10 mouse cellular contexts compared by ENCODE assay signal in the genomic region with DNA sequence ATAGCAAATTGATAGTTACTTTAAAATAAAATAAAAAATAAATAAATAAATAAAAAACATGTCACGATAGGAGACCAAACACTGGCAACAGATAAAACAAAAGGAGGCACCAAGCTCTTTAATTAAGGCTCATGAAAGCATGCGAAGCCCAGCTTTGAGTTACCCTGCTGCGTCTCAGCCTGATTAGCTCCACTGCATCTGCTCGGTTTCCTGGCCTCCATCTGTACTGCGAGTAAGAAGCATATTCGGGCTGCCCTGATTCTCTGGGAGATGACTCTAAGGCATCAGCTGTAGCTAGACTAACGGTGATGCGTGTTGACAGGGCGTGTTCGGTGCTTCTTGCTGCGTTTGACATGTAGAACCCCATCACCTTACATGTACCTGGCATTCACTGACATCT.
A peak's percentile ranks its signal among the peaks of the same experiment; 100 is the strongest.
DNase-seq lines count a peak whose midpoint lies in the region; ATAC-seq lines count a peak whose summit lies in the region.
"Had no signal": no experiment of that assay in that cellular context is flagged by ENCODE, and none has a peak within 500 bp of the region (broad histone marks: within the 10 kb centered on the region; RNA-seq: fewer than 3 reads in every experiment).

No protein-coding gene starts in this region.

- no peak overlapping the region for H3K4me3 ChIP-seq in forebrain, embryonic 13.5 days
- no peak overlapping the region for H3K4me3 ChIP-seq in heart, embryonic 10.5 days
- H3K4me3 ChIP-seq: limb, embryonic 12.5 days had no signal

- H3K36me3 ChIP-seq in forebrain, embryonic 13.5 days (ENCODE audit: poor library complexity, severe bottlenecking): no peaks in the 10 kb centered on the region
- no peaks in the 10 kb centered on the region for H3K36me3 ChIP-seq in heart, embryonic 10.5 days
- H3K36me3 ChIP-seq: limb, embryonic 12.5 days had no signal

- H3K9me3 ChIP-seq in forebrain, embryonic 13.5 days (replicated peaks): no peaks in the 10 kb centered on the region
- no peaks in the 10 kb centered on the region for H3K9me3 ChIP-seq in heart, embryonic 10.5 days
- H3K9me3 ChIP-seq: limb, embryonic 12.5 days had no signal

- peaks cover 20% of the 10 kb centered on the region for H3K4me1 ChIP-seq in forebrain, embryonic 13.5 days
- H3K4me1 ChIP-seq in heart, embryonic 10.5 days: peaks cover 13% of the 10 kb centered on the region

- peak; percentile 72 for DNase-seq in cerebellum, adult 8-10 months
- peak; percentile 63 to 71 for DNase-seq in layer of hippocampus, postnatal 14 days (ENCODE audit: low spot score in 2 of 2)
- peak; percentile 80 for DNase-seq in retina, embryonic 14.5 days (ENCODE audit: low spot score)
- DNase-seq in heart, embryonic 10.5 days (ENCODE audit: low spot score): no peak
- DNase-seq in thymus, postnatal 36 days: no peak
- DNase-seq: heart, adult 18-20 months had no signal

- H3K9ac ChIP-seq in forebrain, embryonic 13.5 days: no peak overlapping the region
- H3K9ac ChIP-seq: limb, embryonic 12.5 days had no signal

- peak overlapping the region; percentile 12; the same call in 1 of the 2 replicates for H3K4me2 ChIP-seq in forebrain, embryonic 13.5 days
- H3K4me2 ChIP-seq: limb, embryonic 12.5 days had no signal

- peak; percentile 89 for ATAC-seq in forebrain, embryonic 13.5 days
- no peak for ATAC-seq in erythroblast, adult 5-6 weeks (replicated peaks; ENCODE audit: low FRiP score, poor library complexity, severe bottlenecking)

- no peaks in the 10 kb centered on the region for H3K27me3 ChIP-seq in forebrain, embryonic 13.5 days
- H3K27me3 ChIP-seq in heart, embryonic 10.5 days (ENCODE audit: insufficient read depth, poor library complexity, severe bottlenecking): no peaks in the 10 kb centered on the region
- H3K27me3 ChIP-seq: limb, embryonic 12.5 days had no signal

- peak overlapping the region; percentile 91 for H3K27ac ChIP-seq in forebrain, embryonic 13.5 days
- no peak overlapping the region for H3K27ac ChIP-seq in heart, embryonic 10.5 days
- H3K27ac ChIP-seq: limb, embryonic 12.5 days; stomach, postnatal 0 days had no signal

- WGBS in forebrain, embryonic 13.5 days: 22% methylated on average over 11 of the region's 11 CpGs
- 73% methylated on average over 11 of the region's 11 CpGs for WGBS in heart, embryonic 10.5 days

Comparison
In these comparisons a context has a peak if more than half of its experiments do, and no peak if none do; other contexts are left out.
1. DNase-seq: peak in cerebellum, adult 8-10 months (single experiment), layer of hippocampus, postnatal 14 days (2 of 2) and retina, embryonic 14.5 days (single experiment); none in heart, embryonic 10.5 days (single experiment) and thymus, postnatal 36 days (0 of 2).